Mouse (Mus musculus) embryonic facial prominence, embryonic 11.5 days (tissue): Measurements from ENCODE around the gene Endod1. TPM values are rescaled to one million over a fixed set of nuclear protein-coding genes. Genes with fewer than 3 reads are reported as not detected.
"Not testable (repeated sequence)": the region's sequence is repeated elsewhere in the genome, so short reads cannot be mapped to it uniquely, and the experiment has no call there.

Experiments used
- ATAC-seq: fragments of 200-750 bp; cut with Nextera tagmentation; replicated peaks from 2 replicates; pipeline ENCODE4 v1.8.0; 2017; ENCODE audit warnings: low read depth; ENCODE audit not compliant: insufficient number of reproducible peaks, low FRiP score, low TSS enrichment
- DNase-seq: peaks from one replicate; pipeline ENCODE4 v3.0.0-alpha.2; 2015; ENCODE audit warnings: low spot score
- H3K27ac ChIP-seq: fragments of 300-500 bp; sonication (generic); replicated peaks from 2 replicates; pipeline ENCODE4 v1.5.1; 2014; ENCODE audit warnings: mild to moderate bottlenecking, low read depth, low read length, control low read depth
- H3K27me3 ChIP-seq: fragments of 300-500 bp; sonication (generic); 2 replicates; pipeline ENCODE4 v1.6.1; 2014; ENCODE audit warnings: mild to moderate bottlenecking, low read length, moderate library complexity, mixed read lengths; ENCODE audit not compliant: control insufficient read depth, insufficient read depth
- H3K36me3 ChIP-seq: fragments of 300-500 bp; sonication (generic); replicated peaks from 2 replicates; pipeline ENCODE4 v1.6.1; 2014; ENCODE audit warnings: low read depth, mild to moderate bottlenecking, low read length, moderate library complexity, mixed read lengths; ENCODE audit not compliant: control insufficient read depth, insufficient read depth
- H3K4me1 ChIP-seq: fragments of 300-500 bp; sonication (generic); 2 replicates; pipeline ENCODE4 v1.6.1; 2014; ENCODE audit warnings: low read length, mixed read lengths; ENCODE audit not compliant: control insufficient read depth, insufficient read depth
- H3K4me2 ChIP-seq: fragments of 300-500 bp; sonication (generic); 2 replicates; pipeline ENCODE4 v1.6.1; 2014; ENCODE audit warnings: low read depth, mild to moderate bottlenecking, control low read depth, low read length, moderate library complexity
- H3K4me3 ChIP-seq: fragments of 300-500 bp; sonication (generic); 2 replicates; pipeline ENCODE4 v1.5.1; 2014; ENCODE audit warnings: low read depth, low read length, control low read depth
- H3K9ac ChIP-seq: fragments of 300-500 bp; sonication (generic); replicated peaks from 2 replicates; pipeline ENCODE4 v1.6.1; 2014; ENCODE audit warnings: mild to moderate bottlenecking, control low read depth, low read length
- H3K9me3 ChIP-seq: fragments of 300-500 bp; sonication (generic); replicated peaks from 2 replicates; pipeline ENCODE4 v1.6.1; 2016; ENCODE audit warnings: mild to moderate bottlenecking, low read length, inconsistent platforms, mixed read lengths; ENCODE audit not compliant: control insufficient read depth
- WGBS: fragments of 180-500 bp; shearing (Covaris S2); extraction: QIAGEN DNeasy Blood & Tissue Kit; methylation state at CpG from one replicate; pipeline ENCODE4 v1.1.7; 2014; 5-methylcytosine and 5-hydroxymethylcytosine counted together
- polyA plus RNA-seq: library from polyadenylated mRNA; unstranded; fragments of >200 nt; fragmentation: Nextera tagmentation; extraction: Ambion mirVana; gene quantifications from 2 replicates; pipeline ENCODE4 v1.2.1, GENCODE M21; 2014

The Endod1 gene
- polyA plus RNA-seq, 1 experiment from 2014 or later, result 10.5 TPM

DNA sequence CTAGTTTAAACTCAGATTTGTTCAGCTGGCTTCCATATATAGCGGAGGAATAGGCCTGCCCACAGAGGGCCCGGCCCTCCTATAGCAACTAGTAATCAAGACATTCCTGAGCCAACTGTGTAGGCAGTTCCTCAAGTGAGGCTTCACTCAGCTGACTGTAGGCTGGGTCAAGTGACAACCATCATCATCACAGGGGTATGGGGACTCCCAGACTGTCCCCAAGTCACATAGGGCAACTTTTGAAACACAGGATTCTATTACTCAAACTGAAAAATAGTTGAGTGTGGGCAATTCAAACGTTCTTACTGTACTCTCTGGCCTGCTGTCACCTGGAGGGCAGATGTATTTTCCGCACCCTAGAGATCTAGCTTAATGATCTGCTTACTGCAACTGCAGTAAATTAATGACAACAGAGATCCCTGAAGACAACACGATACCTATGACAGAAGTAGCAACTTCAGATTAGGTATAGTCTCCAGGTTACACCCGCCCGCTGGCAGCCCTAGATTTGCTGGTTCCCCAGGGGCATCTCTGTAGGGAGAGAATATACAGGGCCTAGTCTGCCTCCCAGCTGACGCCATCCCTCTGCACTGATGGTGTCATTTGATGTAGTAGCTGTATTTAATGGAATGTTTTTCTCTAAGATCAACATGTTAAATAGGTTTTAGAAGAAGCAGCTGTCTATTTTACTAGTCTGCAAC is 19.1 kb downstream of the Endod1 start:
- H3K4me2 ChIP-seq, result no peak overlapping the region
- H3K9ac ChIP-seq, result no peak overlapping the region
- H3K4me3 ChIP-seq, result no peak overlapping the region
- H3K36me3 ChIP-seq, result no peaks in the 10 kb centered on the region
- no peaks in the 10 kb centered on the region for H3K9me3 ChIP-seq
- no peak overlapping the region for H3K27ac ChIP-seq
- DNase-seq (no peak), ATAC-seq (no peak)
- H3K27me3 ChIP-seq, result no peaks in the 10 kb centered on the region
- no peaks in the 10 kb centered on the region for H3K4me1 ChIP-seq
- WGBS, result 88% methylated on average over 8 of the region's 8 CpGs

DNA sequence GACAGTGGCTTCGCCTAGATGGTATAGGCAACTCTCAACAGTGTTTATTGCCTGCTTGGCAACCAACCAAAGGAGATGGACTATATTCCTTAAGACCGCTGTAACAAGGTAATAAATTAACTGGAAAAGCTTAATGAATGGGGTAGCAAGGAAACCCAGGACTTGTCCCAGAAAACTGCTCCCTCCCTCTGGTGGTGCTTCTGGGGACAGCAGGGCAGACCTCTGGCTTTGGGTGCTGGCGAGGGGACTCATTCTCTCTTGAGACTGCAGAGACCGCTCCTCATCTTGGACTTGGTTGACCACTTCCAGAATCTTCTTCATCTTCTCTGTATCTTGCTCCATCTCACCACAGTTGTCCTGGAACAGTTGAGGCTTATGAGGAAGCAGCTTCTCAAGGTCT is 24.3 kb downstream of the Endod1 start:
- no peaks in the 10 kb centered on the region for H3K9me3 ChIP-seq
- H3K4me3 ChIP-seq, result no peak overlapping the region
- no peaks in the 10 kb centered on the region for H3K4me1 ChIP-seq
- WGBS, result 89% methylated on average over 4 of the region's 4 CpGs
- ATAC-seq (no peak), DNase-seq (no peak)
- no peaks in the 10 kb centered on the region for H3K36me3 ChIP-seq
- no peak overlapping the region for H3K9ac ChIP-seq
- H3K27me3 ChIP-seq, result no peaks in the 10 kb centered on the region
- H3K4me2 ChIP-seq, result no peak overlapping the region
- no peak overlapping the region for H3K27ac ChIP-seq

- 72% methylated on average over 6 of the region's 6 CpGs for WGBS
- H3K9me3 ChIP-seq, result no peaks in the 10 kb centered on the region
- no peak overlapping the region for H3K4me3 ChIP-seq
- H3K27ac ChIP-seq, result no peak overlapping the region
- no peaks in the 10 kb centered on the region for H3K27me3 ChIP-seq
- H3K9ac ChIP-seq, result no peak overlapping the region
- H3K4me1 ChIP-seq, result no peaks in the 10 kb centered on the region
- H3K36me3 ChIP-seq, result no peaks in the 10 kb centered on the region
- DNase-seq, result no peak
- no peak overlapping the region for H3K4me2 ChIP-seq
- ATAC-seq, result no peak
Observed at GRCm38 (mm10) chr9:14354852-14355251, 26.5 kb downstream of the Endod1 start.

DNA sequence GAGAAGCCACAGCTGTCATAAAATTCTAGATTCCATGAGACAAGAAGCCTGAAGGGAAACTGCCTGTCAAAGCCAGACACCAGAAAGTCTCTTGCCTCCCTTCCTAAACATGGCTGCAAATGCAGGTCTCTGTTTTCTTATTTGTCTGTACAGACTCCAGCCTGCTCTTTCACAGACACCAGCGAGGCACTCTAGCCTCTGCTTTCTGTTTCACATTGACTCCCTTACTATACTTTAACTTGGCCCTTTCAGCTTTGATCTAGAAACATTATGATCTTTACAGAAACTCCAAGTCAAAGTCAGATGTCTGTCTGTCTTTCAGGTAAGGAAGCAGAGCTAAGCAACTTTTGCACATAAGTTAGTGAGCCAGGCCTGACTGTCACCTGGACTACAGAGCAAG is 29.0 kb downstream of the Endod1 start:
- no peak for DNase-seq
- no peak for ATAC-seq
- H3K4me1 ChIP-seq, result no peaks in the 10 kb centered on the region
- 86% methylated on average over 1 of the region's 1 CpGs for WGBS
- no peak overlapping the region for H3K9ac ChIP-seq
- H3K4me3 ChIP-seq, result no peak overlapping the region
- no peaks in the 10 kb centered on the region for H3K9me3 ChIP-seq
- H3K27me3 ChIP-seq, result no peaks in the 10 kb centered on the region
- no peak overlapping the region for H3K27ac ChIP-seq
- no peak overlapping the region for H3K4me2 ChIP-seq
- no peaks in the 10 kb centered on the region for H3K36me3 ChIP-seq

GRCm38 (mm10) chr9:14350787-14351186 is 30.5 kb downstream of the Endod1 start:
- no peak for ATAC-seq
- H3K27ac ChIP-seq, result no peak overlapping the region
- H3K36me3 ChIP-seq, result no peaks in the 10 kb centered on the region
- H3K27me3 ChIP-seq, result no peaks in the 10 kb centered on the region
- no peak overlapping the region for H3K4me2 ChIP-seq
- 71% methylated on average over 2 of the region's 2 CpGs for WGBS
- no peaks in the 10 kb centered on the region for H3K4me1 ChIP-seq
- no peaks in the 10 kb centered on the region for H3K9me3 ChIP-seq
- no peak overlapping the region for H3K4me3 ChIP-seq
- H3K9ac ChIP-seq, result no peak overlapping the region
- no peak for DNase-seq

- no peak overlapping the region for H3K4me2 ChIP-seq
- no peak for DNase-seq
- no peak overlapping the region for H3K4me3 ChIP-seq
- no peak for ATAC-seq
- H3K27ac ChIP-seq, result no peak overlapping the region
- H3K27me3 ChIP-seq, result no peaks in the 10 kb centered on the region
- WGBS, result 79% methylated on average over 5 of the region's 5 CpGs
- no peak overlapping the region for H3K9ac ChIP-seq
- H3K9me3 ChIP-seq, result no peaks in the 10 kb centered on the region
- no peaks in the 10 kb centered on the region for H3K4me1 ChIP-seq
- no peaks in the 10 kb centered on the region for H3K36me3 ChIP-seq
Observed at GRCm38 (mm10) chr9:14349380-14349779, 31.9 kb downstream of the Endod1 start.

GRCm38 (mm10) chr9:14348416-14348815 is 32.9 kb downstream of the Endod1 start:
- no peak overlapping the region for H3K4me2 ChIP-seq
- H3K27ac ChIP-seq, result no peak overlapping the region
- no peaks in the 10 kb centered on the region for H3K36me3 ChIP-seq
- no peak for ATAC-seq
- peak; percentile 36 for DNase-seq
- H3K9me3 ChIP-seq, result no peaks in the 10 kb centered on the region
- no peaks in the 10 kb centered on the region for H3K4me1 ChIP-seq
- H3K9ac ChIP-seq, result no peak overlapping the region
- 55% methylated on average over 4 of the region's 4 CpGs for WGBS
- H3K4me3 ChIP-seq, result no peak overlapping the region
- H3K27me3 ChIP-seq, result no peaks in the 10 kb centered on the region

GRCm38 (mm10) chr9:14345866-14346265 is 35.4 kb downstream of the Endod1 start:
- not testable (repeated sequence) for H3K4me2 ChIP-seq, H3K9ac ChIP-seq, H3K27me3 ChIP-seq, ATAC-seq, DNase-seq, H3K4me3 ChIP-seq, H3K27ac ChIP-seq, H3K9me3 ChIP-seq, H3K4me1 ChIP-seq, H3K36me3 ChIP-seq
- 88% methylated on average over 4 of the region's 4 CpGs for WGBS
